Mouse (Mus musculus): ENCODE measurements around the gene Cdc37. TPM values are rescaled to one million over a fixed set of nuclear protein-coding genes. Genes with fewer than 3 reads are reported as not detected.

Gene Cdc37
- total and polyA plus RNA-seq, 3 experiments = 779 to 1,631 (median 914) TPM

- Histone ChIP-seq H3K27me3 (ENCODE audit: control insufficient read depth in 1 of 2, insufficient read depth in 2 of 2, low read length in 2 of 2) (no peaks in the 10 kb centered on the region), H3K4me1 (ENCODE audit: control insufficient read depth in 1 of 2, insufficient read depth in 2 of 2, low read length in 2 of 2) (peaks cover 4 to 26% of the 10 kb centered on the region in 2 experiments), H3K9me3 (replicated peaks; ENCODE audit: insufficient read depth, low read length) (no peaks in the 10 kb centered on the region), H3K79me2 (ENCODE audit: control insufficient read depth, insufficient read depth, low read length, poor library complexity) (no peaks in the 10 kb centered on the region), H3K4me3 (ENCODE audit: control insufficient read depth in 1 of 2, insufficient read depth in 1 of 2, low read depth in 2 of 2, low read length in 2 of 2) (no peak overlapping the region), H3K36me3 (ENCODE audit: control insufficient read depth in 1 of 2, insufficient read depth in 2 of 2, low read length in 2 of 2) (peaks cover 22 to 27% of the 10 kb centered on the region in 2 experiments), H3K27ac (ENCODE audit: control insufficient read depth, low read depth, low read length) (no peak overlapping the region; the same call in 1 of the 2 replicates), H3K9ac (ENCODE audit: control insufficient read depth, low read depth, low read length, poor library complexity, severe bottlenecking) (no peak overlapping the region)
- TF ChIP-seq MEF2A (IDR thresholded peaks at IDR 0.05; ENCODE audit: extremely low read depth, insufficient replicate concordance, low read depth, low read length, poor library complexity, severe bottlenecking) (no peak), TBP (IDR thresholded peaks at IDR 0.05; ENCODE audit: low read depth, low read length) (no peak), TCF12 (IDR thresholded peaks at IDR 0.05; ENCODE audit: low read depth, low read length) (no peak), MYC (IDR thresholded peaks at IDR 0.05; ENCODE audit: low read depth, low read length) (no peak), POLR2AphosphoS2 (IDR thresholded peaks at IDR 0.05; ENCODE audit: low read length) (no peak), JUND (IDR thresholded peaks at IDR 0.05; ENCODE audit: low read depth, low read length) (no peak), SMC3 (IDR thresholded peaks at IDR 0.05; ENCODE audit: low read depth, low read length) (no peak), POLR2AphosphoS5 (IDR thresholded peaks at IDR 0.05; ENCODE audit: borderline replicate concordance, low read depth, low read length) (no peak), ELF1 (IDR thresholded peaks at IDR 0.05; ENCODE audit: low read depth, low read length) (no peak), TAL1 (IDR thresholded peaks at IDR 0.05; ENCODE audit: low read length) (no peak), GATA1 (IDR thresholded peaks at IDR 0.05; ENCODE audit: low read depth, low read length) (no peak)
- DNase-seq (ENCODE audit: low read depth, low spot score) = no peak
Measured at GRCm38 (mm10) chr9:21136401-21136800, 13.4 kb downstream of the Cdc37 start.

GRCm38 (mm10) chr9:21135941-21136381 is 13.8 kb downstream of the Cdc37 start:
- Histone ChIP-seq H3K79me2 (ENCODE audit: control insufficient read depth, insufficient read depth, low read length, poor library complexity) (no peaks in the 10 kb centered on the region; the same call in 1 of the 2 replicates), H3K9ac (ENCODE audit: control insufficient read depth, low read depth, low read length, poor library complexity, severe bottlenecking) (no peak overlapping the region), H3K9me3 (replicated peaks; ENCODE audit: insufficient read depth, low read length) (no peaks in the 10 kb centered on the region), H3K4me3 (ENCODE audit: control insufficient read depth in 1 of 2, insufficient read depth in 1 of 2, low read depth in 2 of 2, low read length in 2 of 2) (no peak overlapping the region), H3K27ac (ENCODE audit: control insufficient read depth, low read depth, low read length) (no peak overlapping the region; the same call in 1 of the 2 replicates), H3K36me3 (ENCODE audit: control insufficient read depth in 1 of 2, insufficient read depth in 2 of 2, low read length in 2 of 2) (peaks cover 22 to 23% of the 10 kb centered on the region in 2 experiments), H3K27me3 (ENCODE audit: control insufficient read depth in 1 of 2, insufficient read depth in 2 of 2, low read length in 2 of 2) (no peaks in the 10 kb centered on the region), H3K4me1 (ENCODE audit: control insufficient read depth in 1 of 2, insufficient read depth in 2 of 2, low read length in 2 of 2) (peaks cover 4 to 26% of the 10 kb centered on the region in 2 experiments)
- DNase-seq (ENCODE audit: low read depth, low spot score) = no peak
- TF ChIP-seq CHD1 (IDR thresholded peaks at IDR 0.05; ENCODE audit: low read depth, low read length) (no peak), ZNF384 (IDR thresholded peaks at IDR 0.05; ENCODE audit: low read depth, low read length) (no peak), EP300 (IDR thresholded peaks at IDR 0.05; ENCODE audit: low read depth in 1 of 2, low read length in 2 of 2) (no peak), ELF1 (IDR thresholded peaks at IDR 0.05; ENCODE audit: low read depth, low read length) (no peak), ZMIZ1 (IDR thresholded peaks at IDR 0.05; ENCODE audit: low read depth, low read length) (no peak), MXI1 (IDR thresholded peaks at IDR 0.05; ENCODE audit: low read depth, low read length) (no peak), UBTF (IDR thresholded peaks at IDR 0.05; ENCODE audit: borderline replicate concordance, insufficient read depth, low read depth, low read length) (no peak), ETS1 (IDR thresholded peaks at IDR 0.05; ENCODE audit: low read depth, low read length) (no peak), NRF1 (IDR thresholded peaks at IDR 0.05; ENCODE audit: insufficient read depth, low read depth, low read length, poor library complexity, severe bottlenecking) (no peak), CTCF (IDR thresholded peaks at IDR 0.05 in 2 of 3, conservative IDR thresholded peaks at IDR 0.05 in 1 of 3; ENCODE audit: control insufficient read depth in 1 of 3, insufficient read depth in 1 of 3, low read depth in 2 of 3, low read length in 3 of 3, poor library complexity in 1 of 3, severe bottlenecking in 1 of 3) (no peak), CHD2 (IDR thresholded peaks at IDR 0.05; ENCODE audit: low read length) (no peak), GABPA (IDR thresholded peaks at IDR 0.05; ENCODE audit: low read depth, low read length) (no peak), MYC (IDR thresholded peaks at IDR 0.05; ENCODE audit: low read depth, low read length) (no peak), MAFK (IDR thresholded peaks at IDR 0.05; ENCODE audit: borderline replicate concordance, low read depth, low read length) (no peak), GATA1 (IDR thresholded peaks at IDR 0.05; ENCODE audit: low read depth, low read length) (no peak), BHLHE40 (IDR thresholded peaks at IDR 0.05; ENCODE audit: borderline replicate concordance, low read depth, low read length) (no peak), KAT2A (conservative IDR thresholded peaks at IDR 0.05; ENCODE audit: low read depth, low read length) (no peak), POLR2AphosphoS5 (IDR thresholded peaks at IDR 0.05; ENCODE audit: borderline replicate concordance, low read depth, low read length) (no peak)
